Mouse (Mus musculus): ENCODE data around the gene Chn1. TPM values are rescaled to one million over a fixed set of nuclear protein-coding genes. Genes with fewer than 3 reads are reported as not detected.

Gene Chn1
- polyA plus RNA-seq, 1 experiment: 35.6 TPM

- DNase-seq: no peak
- 44% methylated on average over 7 of the region's 7 CpGs for WGBS
Measured at GRCm38 (mm10) chr2:73759899-73760298, 15.2 kb downstream of the Chn1 start.

DNA sequence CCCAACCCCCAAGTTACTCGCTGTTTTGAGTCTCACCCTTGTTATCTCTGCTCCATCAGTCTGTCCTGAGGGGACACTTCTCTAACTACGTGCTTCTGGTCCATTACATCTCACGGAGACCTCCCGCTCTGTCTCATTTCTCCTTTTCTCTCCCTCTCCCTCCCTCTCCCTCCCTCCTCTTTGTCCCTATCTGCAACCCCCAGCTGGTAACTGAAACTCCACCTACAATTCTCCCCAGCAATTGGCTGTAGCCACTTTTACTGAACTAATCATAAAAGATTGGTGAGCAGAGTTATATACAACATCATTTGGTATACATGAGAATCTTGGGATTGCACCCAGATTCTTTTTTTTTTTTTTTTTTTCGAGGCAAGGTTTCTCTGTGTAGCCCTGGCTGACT is 16.1 kb downstream of the Chn1 start:
- no peak for TF ChIP-seq CTCF (IDR thresholded peaks at IDR 0.05; ENCODE audit: insufficient read depth, low read length)
- no peak for TF ChIP-seq POLR2A (IDR thresholded peaks at IDR 0.05; ENCODE audit: borderline replicate concordance, extremely low read depth, low read depth, low read length)
- no peak overlapping the region for H3K4me3 ChIP-seq (replicated peaks; ENCODE audit: extremely low read depth, low read depth, low read length)
- DNase-seq: no peak
- WGBS: 74% methylated on average over 5 of the region's 5 CpGs
- no peaks in the 10 kb centered on the region for H3K4me1 ChIP-seq (ENCODE audit: control insufficient read depth, insufficient read depth, low read length)

More at GRCm38 (mm10) chr2:73759899-73760298, 15.2 kb downstream of the Chn1 start:
- Histone ChIP-seq H3K4me1 (ENCODE audit: control insufficient read depth, insufficient read depth, low read length) (no peaks in the 10 kb centered on the region), H3K4me3 (replicated peaks; ENCODE audit: extremely low read depth, low read depth, low read length) (no peak overlapping the region)
- TF ChIP-seq POLR2A (IDR thresholded peaks at IDR 0.05; ENCODE audit: borderline replicate concordance, extremely low read depth, low read depth, low read length): no peak
- no peak for TF ChIP-seq CTCF (IDR thresholded peaks at IDR 0.05; ENCODE audit: insufficient read depth, low read length)

GRCm38 (mm10) chr2:73747297-73747696 is 27.8 kb downstream of the Chn1 start:
- no peak for TF ChIP-seq POLR2A (IDR thresholded peaks at IDR 0.05; ENCODE audit: borderline replicate concordance, extremely low read depth, low read depth, low read length)
- TF ChIP-seq CTCF (IDR thresholded peaks at IDR 0.05; ENCODE audit: insufficient read depth, low read length): no peak
- DNase-seq: no peak
- H3K4me3 ChIP-seq (replicated peaks; ENCODE audit: extremely low read depth, low read depth, low read length): no peak overlapping the region
- no peaks in the 10 kb centered on the region for H3K4me1 ChIP-seq (ENCODE audit: control insufficient read depth, insufficient read depth, low read length)
- WGBS: 100% methylated on average over 1 of the region's 1 CpGs

DNA sequence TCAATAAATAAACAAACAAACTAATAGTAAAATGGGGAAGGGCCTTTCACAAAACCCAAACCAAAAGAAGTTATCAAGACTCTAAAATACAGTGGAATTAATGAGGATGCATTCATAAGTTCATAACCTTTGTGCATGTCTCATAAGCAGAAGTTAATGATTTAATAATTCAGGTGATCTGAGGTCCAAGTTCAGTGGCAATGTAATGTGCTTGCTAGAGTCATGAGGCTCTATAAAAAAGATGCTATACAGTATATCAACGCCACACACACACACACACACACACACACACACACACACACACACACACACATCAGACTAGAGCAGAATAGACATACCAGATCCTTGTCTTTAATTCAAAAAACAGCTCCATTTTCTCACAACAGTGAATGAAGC is 28.8 kb downstream of the Chn1 start:
- Histone ChIP-seq H3K4me3 (replicated peaks; ENCODE audit: extremely low read depth, low read depth, low read length) (no peak overlapping the region), H3K4me1 (ENCODE audit: control insufficient read depth, insufficient read depth, low read length) (no peaks in the 10 kb centered on the region)
- no peak for DNase-seq
- TF ChIP-seq POLR2A (IDR thresholded peaks at IDR 0.05; ENCODE audit: borderline replicate concordance, extremely low read depth, low read depth, low read length): no peak
- TF ChIP-seq CTCF (IDR thresholded peaks at IDR 0.05; ENCODE audit: insufficient read depth, low read length): no peak
- 95% methylated on average over 1 of the region's 1 CpGs for WGBS

GRCm38 (mm10) chr2:73745647-73746374 is 29.3 kb downstream of the Chn1 start:
- Histone ChIP-seq H3K4me3 (replicated peaks; ENCODE audit: extremely low read depth, low read depth, low read length) (no peak overlapping the region), H3K4me1 (ENCODE audit: control insufficient read depth, insufficient read depth, low read length) (no peaks in the 10 kb centered on the region)
- 29% methylated on average over 3 of the region's 3 CpGs for WGBS
- DNase-seq: no peak
- TF ChIP-seq POLR2A (IDR thresholded peaks at IDR 0.05; ENCODE audit: borderline replicate concordance, extremely low read depth, low read depth, low read length) (no peak), CTCF (IDR thresholded peaks at IDR 0.05; ENCODE audit: insufficient read depth, low read length) (peak; percentile 22; the same call in 1 of the 2 replicates)

DNA sequence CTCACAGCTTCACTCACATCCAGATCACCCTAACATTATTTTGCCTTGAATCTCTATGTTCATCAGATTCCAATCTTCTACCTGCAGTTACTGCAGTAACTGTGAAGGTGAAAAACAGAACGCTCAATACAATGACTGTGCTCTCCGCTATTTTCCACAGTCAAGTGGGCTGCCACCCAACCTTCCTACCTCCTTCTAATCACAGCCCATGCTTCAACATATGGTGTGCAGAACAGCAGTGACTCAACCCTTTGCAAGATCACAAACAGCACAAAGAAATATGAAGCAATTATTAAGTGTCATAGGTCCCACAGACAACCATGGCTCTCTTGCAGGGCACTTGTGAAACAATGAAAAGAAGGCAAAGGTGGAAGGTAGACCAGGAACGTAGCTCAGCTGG is 33.9 kb downstream of the Chn1 start:
- no peaks in the 10 kb centered on the region for H3K4me1 ChIP-seq (ENCODE audit: control insufficient read depth, insufficient read depth, low read length)
- no peak overlapping the region for H3K4me3 ChIP-seq (replicated peaks; ENCODE audit: extremely low read depth, low read depth, low read length)
- no peak for DNase-seq
- TF ChIP-seq CTCF (IDR thresholded peaks at IDR 0.05; ENCODE audit: insufficient read depth, low read length) (no peak), POLR2A (IDR thresholded peaks at IDR 0.05; ENCODE audit: borderline replicate concordance, extremely low read depth, low read depth, low read length) (no peak)
- WGBS: 87% methylated on average over 3 of the region's 3 CpGs

- DNase-seq: no peak
- no peak overlapping the region for H3K4me3 ChIP-seq (replicated peaks; ENCODE audit: extremely low read depth, low read depth, low read length)
- WGBS: 45% methylated on average over 2 of the region's 2 CpGs
- H3K4me1 ChIP-seq (ENCODE audit: control insufficient read depth, insufficient read depth, low read length): no peaks in the 10 kb centered on the region
- no peak for TF ChIP-seq POLR2A (IDR thresholded peaks at IDR 0.05; ENCODE audit: borderline replicate concordance, extremely low read depth, low read depth, low read length)
Measured at GRCm38 (mm10) chr2:73727868-73728267, 47.3 kb downstream of the Chn1 start.

GRCm38 (mm10) chr2:73724934-73725333 is 50.2 kb downstream of the Chn1 start:
- H3K4me1 ChIP-seq (ENCODE audit: control insufficient read depth, insufficient read depth, low read length): peaks cover 6% of the 10 kb centered on the region
- no peak for DNase-seq
- WGBS: 60% methylated on average over 3 of the region's 3 CpGs
- no peak overlapping the region for H3K4me3 ChIP-seq (replicated peaks; ENCODE audit: extremely low read depth, low read depth, low read length)
- TF ChIP-seq CTCF (IDR thresholded peaks at IDR 0.05; ENCODE audit: insufficient read depth, low read length): no peak
- TF ChIP-seq POLR2A (IDR thresholded peaks at IDR 0.05; ENCODE audit: borderline replicate concordance, extremely low read depth, low read depth, low read length): no peak

GRCm38 (mm10) chr2:73721821-73722220 is 53.3 kb downstream of the Chn1 start:
- Histone ChIP-seq H3K4me3 (replicated peaks; ENCODE audit: extremely low read depth, low read depth, low read length) (no peak overlapping the region), H3K4me1 (ENCODE audit: control insufficient read depth, insufficient read depth, low read length) (peaks cover 6% of the 10 kb centered on the region)
- no peak for TF ChIP-seq CTCF (IDR thresholded peaks at IDR 0.05; ENCODE audit: insufficient read depth, low read length)
- TF ChIP-seq POLR2A (IDR thresholded peaks at IDR 0.05; ENCODE audit: borderline replicate concordance, extremely low read depth, low read depth, low read length): no peak
- DNase-seq: no peak
- WGBS: 18% methylated on average over 4 of the region's 4 CpGs

DNA sequence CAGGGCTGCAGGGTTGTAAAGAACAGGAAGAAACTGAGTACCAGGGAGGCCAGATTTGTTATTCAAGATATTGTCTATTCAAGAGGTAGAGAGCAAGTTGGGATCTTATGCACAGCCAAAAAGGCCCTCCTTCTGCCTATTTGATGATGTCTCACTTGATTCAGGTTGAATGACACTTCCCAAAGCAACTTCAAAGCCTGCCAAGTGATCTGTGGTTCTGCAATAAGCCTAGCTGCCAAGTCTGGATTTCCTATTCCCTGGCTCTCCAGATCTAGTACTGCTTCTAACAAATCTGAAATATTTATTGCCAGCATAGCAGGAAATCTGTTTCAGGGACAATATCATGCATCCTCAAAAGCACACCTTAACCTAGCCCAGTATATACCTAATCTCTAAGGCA is 62.7 kb downstream of the Chn1 start:
- Histone ChIP-seq H3K4me1 (ENCODE audit: control insufficient read depth, insufficient read depth, low read length) (no peaks in the 10 kb centered on the region), H3K4me3 (replicated peaks; ENCODE audit: extremely low read depth, low read depth, low read length) (no peak overlapping the region)
- TF ChIP-seq POLR2A (IDR thresholded peaks at IDR 0.05; ENCODE audit: borderline replicate concordance, extremely low read depth, low read depth, low read length): no peak
- no peak for TF ChIP-seq CTCF (IDR thresholded peaks at IDR 0.05; ENCODE audit: insufficient read depth, low read length)
- no peak for DNase-seq
